Mouse (Mus musculus) urinary bladder, postnatal 4 days (tissue): ENCODE data around the gene Nmu.

Source experiments
- DNase-seq, 2 experiments: peaks; one replicate each; pipeline ENCODE4 v3.0.0; 2021 to 2022; ENCODE audit warnings: low spot score in 2 of 2

Nmu gene

DNA sequence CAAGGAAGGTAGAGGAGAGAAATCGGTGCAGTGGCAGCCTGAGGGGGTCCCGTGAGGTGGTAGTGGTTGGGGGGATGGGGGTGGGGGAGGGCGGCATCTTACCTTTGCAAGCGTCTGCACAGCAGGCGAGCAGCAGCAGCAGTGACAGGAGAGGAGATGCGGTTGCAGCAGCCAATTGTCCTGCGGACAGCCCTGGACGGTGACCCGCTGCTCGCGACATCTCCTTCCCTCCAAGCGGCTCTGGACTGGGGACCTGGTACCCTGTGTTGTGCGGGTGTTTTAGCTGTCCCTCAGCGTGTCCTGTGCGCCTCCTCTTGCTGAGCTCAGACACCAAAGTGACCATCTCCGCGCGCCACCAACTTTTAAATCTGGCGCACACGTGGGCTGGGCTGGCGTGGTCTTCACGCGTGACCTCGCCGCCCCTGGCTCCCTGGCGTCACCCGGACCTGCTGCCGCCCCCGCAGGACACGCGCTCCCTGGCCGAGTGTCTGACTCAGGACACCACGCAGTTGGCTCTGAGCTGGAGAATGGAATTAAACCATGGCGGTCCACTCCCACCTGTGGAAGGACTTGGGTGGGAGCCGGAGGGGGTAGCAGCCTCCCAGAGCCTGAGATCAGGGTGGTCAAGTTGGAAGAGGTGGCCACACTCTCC is at the start of gene Nmu:
TSS of gene Nmu (minus strand) at position 336 of the 652 bp plus-strand sequence.
- no peak for DNase-seq

DNA sequence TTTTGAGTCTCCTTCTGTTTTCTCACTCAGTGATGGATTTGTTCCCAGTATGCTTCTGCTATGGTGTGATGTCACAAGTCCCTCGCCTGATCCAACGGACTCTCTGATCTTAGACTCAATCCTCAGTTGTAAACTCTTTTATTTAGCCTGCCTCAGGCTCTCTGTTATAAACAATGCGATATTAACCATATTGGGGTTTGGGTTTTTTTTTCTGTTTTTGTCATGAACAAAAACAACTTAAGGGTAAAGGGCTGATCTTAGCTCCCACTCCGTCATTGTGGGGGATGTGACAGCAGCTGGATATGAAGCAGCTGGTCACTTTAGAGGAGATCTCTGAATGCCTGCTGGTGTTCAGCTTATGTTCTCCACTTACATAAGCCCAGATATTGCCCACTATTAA is 48.1 kb upstream of the Nmu start:
- no peak for DNase-seq

DNA sequence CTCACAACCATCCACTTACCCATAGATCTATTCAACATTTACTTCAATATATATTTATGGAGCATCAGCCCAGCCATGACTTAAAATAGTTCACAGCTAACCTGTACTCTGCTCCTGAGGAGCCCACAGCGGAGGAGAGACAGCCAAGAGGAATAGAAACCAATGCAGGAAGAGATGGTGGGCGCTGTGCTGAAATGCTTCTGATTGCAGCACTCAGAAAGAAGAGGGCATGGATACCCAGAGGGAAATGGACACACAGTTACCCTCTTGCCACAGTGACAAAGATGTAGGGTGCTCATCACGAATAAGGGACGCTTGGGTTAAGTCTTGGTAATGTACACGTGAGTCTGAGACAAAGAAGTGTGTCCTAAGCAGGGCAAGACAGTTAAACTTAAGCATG is 30.8 kb upstream of the Nmu start:
- no peak for DNase-seq

DNA sequence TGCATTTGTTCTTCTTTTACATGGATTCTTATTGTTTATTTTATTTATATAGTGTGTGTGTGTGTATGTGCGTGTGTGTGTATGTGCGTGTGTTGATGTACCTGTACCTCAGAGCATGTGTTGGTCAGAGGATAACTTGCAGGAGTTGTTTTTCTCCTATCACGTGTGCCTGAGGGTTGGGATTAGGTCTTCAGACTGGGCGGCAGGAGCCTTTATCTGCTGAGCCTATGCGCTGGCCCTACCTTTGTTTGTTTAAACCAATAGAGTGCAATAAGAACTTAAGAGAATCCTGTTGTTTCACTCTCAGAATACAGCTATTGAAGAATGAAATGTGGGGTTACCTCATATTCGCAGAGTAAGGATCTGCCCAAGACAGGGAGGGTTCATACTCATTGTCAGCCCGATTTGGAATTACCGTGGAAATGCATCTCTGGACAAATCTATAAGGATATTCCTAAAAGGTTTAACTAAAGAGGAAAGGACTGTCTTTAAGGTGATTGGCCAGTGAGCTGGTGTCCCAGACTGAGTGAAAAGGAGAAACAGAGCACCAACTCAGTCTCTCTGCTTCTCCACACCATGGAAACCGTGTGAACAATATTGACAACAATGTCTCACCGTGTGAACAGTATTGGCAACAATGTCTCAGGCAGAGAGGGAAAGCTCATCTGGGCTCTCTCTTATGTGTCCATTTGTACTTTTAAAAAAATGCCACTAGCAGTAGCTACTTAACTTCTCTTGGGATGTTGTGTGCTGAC is 25.6 kb upstream of the Nmu start:
- DNase-seq = no peak

DNA sequence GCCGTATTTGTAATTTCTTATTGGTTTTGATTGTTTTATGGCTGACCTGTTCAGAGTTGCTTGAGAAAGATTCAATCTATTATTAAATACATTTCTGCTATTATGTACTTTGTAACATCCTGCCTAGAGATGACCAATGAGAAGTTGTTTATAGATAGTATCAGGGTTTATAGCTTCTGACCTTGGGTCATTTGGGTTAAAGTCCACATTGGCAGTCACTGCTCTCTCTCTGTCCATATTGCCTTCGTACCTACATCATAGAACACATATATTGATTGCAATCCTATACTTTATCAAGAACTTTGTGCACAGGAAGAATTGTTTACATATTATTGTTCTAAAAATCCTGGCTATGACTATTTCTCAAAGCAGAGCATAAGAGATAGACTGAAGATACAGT is 24.9 kb upstream of the Nmu start:
- DNase-seq = no peak

DNA sequence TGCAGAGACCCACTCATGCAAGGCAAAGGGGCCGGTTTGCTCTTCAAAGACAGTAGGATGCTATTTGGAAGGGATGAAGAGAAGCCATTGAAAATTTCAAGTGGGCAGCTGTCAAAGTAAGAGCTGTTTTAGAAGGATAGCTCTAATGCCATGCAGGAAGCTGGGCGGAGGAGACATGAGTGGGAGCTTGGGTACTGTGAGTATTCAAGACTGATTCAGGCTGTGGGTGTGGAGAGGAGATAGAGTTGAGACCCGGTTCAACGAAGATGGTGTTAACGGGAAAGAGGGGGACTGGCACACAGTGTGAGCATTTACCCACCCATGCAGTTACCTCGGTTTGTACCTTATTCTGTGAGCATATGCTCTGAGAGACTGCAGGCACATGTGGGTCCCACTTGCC is 20.1 kb upstream of the Nmu start:
- no peak for DNase-seq

DNA sequence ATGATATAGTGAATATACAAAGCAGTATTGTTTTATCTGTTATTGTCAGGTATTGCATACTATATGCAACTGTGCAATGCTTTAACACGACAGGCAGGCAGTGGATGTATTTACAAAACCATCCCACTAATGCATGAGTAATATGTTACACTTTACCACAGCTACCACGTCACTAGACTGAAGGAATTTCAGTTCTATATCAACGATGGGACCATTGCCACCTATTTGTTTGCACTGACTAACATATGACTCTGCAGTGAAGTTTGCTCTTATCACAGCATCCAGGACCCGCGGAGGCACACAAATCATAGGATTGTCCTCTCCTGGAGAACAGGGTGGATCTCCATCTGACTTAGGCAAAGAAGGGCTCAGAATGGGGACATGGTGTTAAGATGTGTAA is 18.2 kb upstream of the Nmu start:
- no peak for DNase-seq

DNA sequence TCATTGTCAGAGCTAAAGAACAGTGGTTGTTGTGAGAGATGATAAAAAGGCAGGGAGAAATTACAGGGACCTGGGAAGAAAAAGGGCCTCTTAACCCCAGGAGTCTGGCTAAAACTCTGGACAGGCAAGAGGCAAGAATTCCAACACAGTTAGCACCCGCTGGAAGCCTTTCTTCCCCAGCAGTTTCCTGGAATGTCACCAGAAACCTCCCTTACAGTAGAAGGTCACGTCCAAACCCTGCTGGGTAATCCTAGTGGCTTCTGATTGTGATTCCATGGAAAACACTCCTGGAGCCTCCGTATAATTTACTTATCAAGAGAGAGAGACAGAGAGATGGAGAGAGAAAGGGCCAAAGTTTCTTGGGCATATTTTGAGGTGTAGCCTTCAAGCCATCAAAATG is 15.6 kb upstream of the Nmu start:
- DNase-seq = no peak

DNA sequence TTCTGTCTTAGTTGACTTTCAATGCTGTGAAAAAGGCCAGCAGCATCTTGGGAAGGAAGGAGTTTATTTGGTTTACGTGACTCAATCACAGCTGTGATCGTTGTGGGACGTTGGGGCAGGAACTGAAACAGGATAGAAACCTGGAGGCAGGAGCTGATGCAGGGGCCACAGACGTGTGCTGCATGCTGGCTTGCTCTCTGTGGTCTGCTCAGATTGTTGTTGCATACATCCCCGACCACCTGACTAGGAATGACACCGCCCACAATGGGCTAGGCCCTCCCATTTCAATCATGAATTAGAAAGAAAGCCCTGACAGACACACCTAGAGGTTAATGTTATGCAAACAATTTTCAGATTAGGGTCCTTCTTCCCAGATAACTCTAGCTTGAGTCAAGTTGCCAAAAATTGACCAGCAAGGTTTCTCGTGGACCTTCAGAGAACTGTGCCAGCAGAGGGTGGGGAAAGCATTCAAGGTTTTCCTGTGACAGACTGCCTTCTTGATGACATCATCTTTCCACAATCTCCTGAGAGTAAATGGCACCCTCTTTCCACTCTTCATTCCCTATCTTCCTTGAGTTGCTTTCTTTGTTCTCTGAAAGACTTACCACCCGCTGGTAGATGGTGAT is 5.7 kb upstream of the Nmu start:
- DNase-seq = no peak

DNA sequence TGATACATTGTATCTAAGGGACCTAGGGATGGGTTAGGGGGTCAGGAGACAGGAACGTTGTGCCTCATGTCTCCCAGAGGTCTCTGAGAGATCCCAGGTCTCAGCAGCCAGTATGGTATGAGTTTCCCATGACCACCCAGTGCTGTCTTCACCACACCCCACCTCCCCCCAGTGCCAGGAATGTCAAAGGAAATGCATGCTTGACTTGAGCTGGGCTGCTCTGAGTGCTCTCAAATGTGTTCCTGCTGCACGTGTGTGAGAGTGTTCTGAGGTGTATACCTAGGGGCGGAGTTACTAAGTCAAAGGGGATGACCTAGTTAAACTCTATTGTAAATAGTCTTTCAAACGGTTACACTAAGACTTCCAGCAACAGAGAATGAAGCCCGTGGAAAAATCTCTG is 1.8 kb upstream of the Nmu start:
- DNase-seq = no peak

DNA sequence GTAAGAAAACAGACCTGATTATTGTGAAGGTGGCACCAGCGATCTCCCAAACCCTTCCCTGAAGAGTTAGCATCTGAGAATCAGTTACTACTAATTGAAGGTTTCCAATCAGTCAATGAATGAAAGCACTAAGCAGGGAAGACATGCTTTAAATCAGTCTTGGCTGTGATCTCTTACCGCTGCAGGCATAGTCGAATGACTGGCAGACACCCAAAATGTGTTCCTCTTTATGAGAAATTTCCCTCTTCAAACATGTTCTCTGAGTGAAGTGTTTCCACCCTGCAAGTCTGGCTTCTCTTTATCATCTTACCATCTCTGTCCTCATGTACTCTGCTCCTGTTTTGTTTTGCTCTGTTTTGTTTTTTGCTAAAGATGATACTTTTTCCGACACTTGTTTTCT is 2.8 kb downstream of the Nmu start:
- no peak for DNase-seq

DNA sequence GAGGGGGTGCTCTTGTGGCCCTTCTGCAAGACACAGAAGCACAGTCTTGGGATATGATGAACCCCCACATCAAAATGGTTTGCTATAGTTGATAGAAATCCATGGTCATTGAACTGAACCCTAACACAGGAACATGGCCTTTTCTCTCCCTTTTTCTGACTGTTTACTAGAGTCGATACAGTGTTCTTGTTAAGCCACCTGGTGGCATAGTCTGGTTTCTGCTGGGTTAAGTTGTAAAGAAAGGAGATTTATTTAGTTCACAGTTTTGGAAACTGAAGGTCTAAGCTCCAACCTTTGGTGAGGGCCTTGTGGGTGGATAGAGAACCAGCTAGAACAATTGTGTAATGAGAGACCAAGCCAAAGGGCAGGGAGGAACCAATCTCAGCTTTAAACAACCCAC is 3.5 kb downstream of the Nmu start:
- no peak for DNase-seq

DNA sequence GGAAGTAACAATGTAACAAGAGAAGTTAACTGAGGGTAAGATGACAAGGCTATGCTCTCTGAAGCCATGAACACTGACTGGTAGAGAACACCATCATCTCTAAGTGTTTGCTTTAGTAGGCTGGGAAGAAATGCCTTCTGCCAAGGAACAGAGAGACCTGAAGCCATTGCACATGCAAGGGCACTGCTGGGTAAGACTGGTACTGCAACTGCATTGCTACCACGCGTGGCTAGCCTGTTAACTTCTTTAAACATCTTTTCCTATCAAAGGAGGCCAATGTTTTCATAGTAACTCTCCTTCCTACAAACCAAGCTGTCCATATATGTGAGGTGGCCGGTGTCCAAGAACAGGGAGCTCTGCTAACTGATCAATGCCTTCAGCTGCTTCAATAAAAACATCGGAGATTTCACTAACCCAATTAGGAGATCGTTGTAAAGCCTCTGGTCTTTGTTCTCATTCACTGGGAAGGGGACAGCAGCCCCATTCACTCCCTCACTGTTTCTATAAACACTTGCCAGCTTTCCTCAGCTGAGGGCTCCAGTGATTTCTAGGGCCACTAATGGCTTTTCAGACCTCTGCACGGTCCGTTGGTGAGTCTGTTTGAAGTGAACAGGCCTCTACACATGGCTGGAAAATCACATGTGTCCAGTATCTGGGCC is 11.5 kb downstream of the Nmu start:
- no peak for DNase-seq

DNA sequence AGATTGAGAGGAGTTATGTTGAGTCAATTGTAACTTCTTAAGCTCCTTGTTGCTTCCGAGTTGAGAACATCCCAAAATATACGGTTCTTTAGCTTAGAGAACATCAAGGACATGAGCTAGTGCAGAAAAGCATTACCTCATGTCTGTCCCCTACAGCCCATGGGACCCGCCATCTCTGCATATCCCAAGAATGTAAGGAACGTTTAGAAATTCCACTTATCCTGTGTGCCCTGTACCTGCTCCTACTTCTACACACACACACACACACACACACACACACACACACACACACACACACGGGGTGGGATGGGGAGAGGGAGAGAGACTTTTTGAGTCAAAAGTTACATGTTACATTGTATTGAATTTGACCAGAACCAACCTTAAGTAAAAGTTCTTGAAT is 12.1 kb downstream of the Nmu start:
- no peak for DNase-seq

DNA sequence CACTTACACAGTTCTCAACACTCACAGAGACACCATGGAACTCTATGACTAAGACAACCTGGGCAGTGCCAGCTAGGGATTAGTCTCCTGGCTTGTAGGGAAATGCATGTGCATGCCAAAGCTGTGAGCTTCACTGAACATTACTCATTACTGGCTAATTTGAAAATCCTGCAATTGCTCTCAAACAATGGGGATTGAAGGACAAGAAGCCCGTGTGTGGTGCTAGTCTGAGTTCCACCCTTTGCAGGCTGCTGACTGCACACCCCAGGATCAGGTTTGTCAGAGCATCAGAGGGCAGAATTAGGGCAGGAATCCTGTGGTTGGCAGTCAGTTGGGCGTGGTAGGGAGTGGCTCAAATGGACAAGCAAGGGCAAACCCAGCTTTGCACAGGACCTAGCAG is 17.5 kb downstream of the Nmu start:
- DNase-seq = no peak

DNA sequence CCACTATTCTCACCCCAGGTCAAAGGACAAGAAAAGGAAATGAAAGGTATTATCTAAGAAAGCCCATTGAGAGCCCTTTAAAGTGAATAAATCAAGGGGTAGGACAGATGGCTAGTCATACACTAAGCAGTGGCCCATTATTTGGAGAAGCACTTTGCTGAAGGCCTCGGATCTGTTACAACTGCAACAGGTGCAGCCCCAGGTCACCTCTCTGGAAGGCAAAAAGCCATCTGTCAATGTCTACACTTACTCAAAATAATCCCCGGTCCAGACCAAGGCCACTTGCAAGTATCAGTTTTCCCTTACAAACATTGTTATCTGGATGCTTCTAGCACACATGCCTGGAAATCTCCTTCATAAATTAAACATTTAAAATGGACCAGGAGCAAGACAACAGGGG is 22.7 kb downstream of the Nmu start:
- no peak for DNase-seq

DNA sequence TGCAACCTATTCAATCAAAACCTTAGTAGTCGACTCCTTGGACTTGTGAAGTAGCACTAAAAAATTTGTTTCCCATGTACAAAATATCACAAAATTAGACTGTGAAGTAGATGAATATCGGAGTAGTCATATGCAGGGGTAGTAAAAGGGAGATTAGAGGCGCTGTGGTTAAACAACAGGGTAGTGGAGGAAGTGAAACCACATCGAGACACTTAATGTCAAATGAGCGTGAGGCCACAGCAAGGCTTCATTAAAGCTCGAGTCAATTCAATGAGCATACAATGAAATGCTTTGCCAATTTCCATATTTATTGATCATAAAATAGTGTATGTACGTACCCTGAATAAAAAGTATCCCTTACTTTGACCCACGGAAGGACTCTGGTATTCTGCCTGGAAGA is 26.5 kb downstream of the Nmu start:
- DNase-seq = no peak

DNA sequence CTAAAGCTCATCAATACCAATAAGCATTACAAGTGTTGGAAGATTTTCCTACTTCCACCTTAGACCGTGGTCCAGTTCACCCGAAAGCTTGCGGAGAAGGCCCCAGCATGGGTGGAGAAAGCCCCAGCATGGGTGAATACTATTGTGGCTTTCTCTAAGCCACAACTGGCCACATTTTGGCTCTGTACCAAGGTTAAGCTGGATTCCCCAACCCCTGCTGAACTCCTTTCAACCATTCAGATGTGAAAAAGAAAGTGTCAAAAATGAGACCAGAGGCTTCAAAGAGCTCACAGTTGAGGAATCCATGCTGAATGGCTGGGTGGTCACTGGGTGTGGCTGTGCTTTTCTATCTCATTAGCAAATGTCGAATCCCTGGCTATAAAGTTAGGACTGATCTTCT is 29.8 kb downstream of the Nmu start:
- DNase-seq = no peak

DNA sequence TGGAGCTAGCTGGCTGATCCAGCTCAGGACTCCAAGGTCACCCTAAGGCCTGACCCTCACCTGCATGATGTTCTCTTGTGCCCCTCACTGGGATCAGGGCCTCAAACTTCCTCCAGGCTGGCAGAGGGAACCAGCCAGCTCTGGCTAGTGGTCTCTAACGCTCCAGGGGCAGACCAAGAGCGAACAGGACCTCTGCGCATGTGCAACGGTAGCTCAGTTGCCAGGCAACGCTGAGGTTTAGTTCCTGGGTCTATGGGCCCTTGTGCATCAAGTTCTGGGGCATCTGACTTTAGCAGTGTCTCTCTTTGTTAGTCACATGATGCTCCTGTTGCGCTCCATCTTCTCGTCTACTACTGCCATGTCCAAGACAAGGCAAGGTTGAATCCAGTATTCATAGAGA is 32.6 kb downstream of the Nmu start, which contains the start of gene Pdcl2:
TSS of gene Pdcl2 (minus strand) at position 204 of the 400 bp plus-strand sequence.
- DNase-seq = no peak

DNA sequence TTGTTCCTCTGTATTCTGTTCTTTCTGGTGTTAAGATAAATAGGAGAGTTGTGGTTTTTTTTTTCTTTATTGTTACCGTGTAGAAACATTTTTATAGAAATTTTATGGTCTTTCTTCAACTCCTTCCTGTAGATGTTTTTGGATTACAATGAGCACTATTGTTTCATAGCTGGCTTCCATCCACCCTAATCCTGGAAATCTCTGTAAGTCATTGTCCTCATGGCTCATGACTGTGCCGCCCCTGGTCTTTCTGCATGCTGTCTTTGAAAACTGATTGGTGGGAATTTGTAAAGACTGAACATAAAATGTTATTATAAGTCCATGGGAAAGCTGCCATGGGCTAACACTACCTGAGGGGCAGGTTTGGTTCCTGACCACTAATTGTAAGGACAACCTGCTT is 36.3 kb downstream of the Nmu start:
- no peak for DNase-seq

DNA sequence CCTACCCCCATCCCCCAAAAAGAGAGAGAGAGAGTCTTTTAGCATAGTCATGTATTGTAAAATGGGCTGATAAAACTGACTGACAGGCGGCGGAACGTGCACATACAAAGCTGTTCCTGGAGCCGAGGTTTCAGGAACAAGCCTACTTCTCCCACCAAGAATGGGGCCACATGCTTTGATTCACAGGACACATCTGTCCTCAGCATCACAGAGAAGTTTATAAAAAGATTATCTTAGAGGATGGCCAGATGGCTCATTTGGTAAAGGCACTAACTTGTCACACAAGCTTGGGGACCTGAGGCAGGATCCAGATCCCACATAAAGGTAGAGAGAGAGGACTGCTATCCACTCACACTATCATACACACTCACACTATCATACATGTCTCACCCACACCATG is 38.5 kb downstream of the Nmu start:
- no peak for DNase-seq

DNA sequence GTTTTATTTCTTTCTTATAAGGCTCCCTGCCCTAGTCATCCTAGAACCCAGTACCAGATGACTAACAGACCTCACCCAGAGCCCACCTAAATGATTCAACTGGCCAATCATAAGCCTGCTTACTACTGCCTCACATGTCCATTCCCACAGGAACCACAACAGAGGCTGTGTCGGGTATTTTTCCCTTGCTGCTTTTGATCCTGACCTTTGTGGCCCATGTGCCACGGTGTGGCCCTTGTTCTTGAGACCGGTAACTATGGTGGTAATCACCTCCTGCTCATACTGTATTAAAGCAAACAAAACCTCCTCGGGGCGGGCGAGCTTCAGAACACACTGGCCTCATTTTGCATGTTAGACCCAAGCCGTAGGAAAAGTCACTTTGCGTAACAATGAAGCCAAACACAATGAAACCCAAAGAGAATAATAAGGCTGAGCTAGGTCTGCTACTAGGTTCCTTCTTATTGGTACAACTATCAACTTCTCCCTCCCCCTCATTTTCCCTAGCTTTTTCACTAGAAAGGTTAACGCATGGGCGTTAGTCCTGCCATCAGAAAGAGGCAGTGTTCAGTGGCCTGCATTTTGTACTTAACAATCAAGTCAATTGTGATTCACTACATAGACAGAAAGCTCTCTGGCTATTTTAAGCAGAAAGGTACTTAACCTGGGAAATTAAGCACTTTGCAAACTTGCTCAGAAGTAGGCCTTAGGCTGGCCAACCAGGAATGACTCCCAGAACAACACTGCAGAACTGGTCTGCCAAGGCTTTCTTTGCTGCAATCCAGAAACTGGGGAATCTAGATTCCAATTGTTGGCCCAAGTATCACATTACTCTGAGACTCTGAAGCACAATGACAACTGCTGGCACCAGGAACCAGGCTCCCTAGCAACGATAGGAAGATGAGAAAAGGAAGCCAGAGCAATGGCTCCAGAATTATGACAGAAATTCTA is 42.1 kb downstream of the Nmu start:
- DNase-seq = no peak
